Mouse (Mus musculus) embryonic facial prominence, embryonic 11.5 days (tissue): ENCODE results near the gene Gm17027. TPM values are rescaled to one million over a fixed set of nuclear protein-coding genes. Genes with fewer than 3 reads are reported as not detected.
"Not testable (repeated sequence)": the region's sequence is repeated elsewhere in the genome, so short reads cannot be mapped to it uniquely, and the experiment has no call there.

ENCODE experiments used
- ATAC-seq: fragments of 200-750 bp; cut with Nextera tagmentation; replicated peaks from 2 replicates; pipeline ENCODE4 v1.8.0; 2017; ENCODE audit warnings: low read depth; ENCODE audit not compliant: insufficient number of reproducible peaks, low FRiP score, low TSS enrichment
- DNase-seq: peaks from one replicate; pipeline ENCODE4 v3.0.0-alpha.2; 2015; ENCODE audit warnings: low spot score
- H3K27ac ChIP-seq: fragments of 300-500 bp; sonication (generic); replicated peaks from 2 replicates; pipeline ENCODE4 v1.5.1; 2014; ENCODE audit warnings: mild to moderate bottlenecking, low read depth, low read length, control low read depth
- H3K27me3 ChIP-seq: fragments of 300-500 bp; sonication (generic); 2 replicates; pipeline ENCODE4 v1.6.1; 2014; ENCODE audit warnings: mild to moderate bottlenecking, low read length, moderate library complexity, mixed read lengths; ENCODE audit not compliant: control insufficient read depth, insufficient read depth
- H3K36me3 ChIP-seq: fragments of 300-500 bp; sonication (generic); replicated peaks from 2 replicates; pipeline ENCODE4 v1.6.1; 2014; ENCODE audit warnings: low read depth, mild to moderate bottlenecking, low read length, moderate library complexity, mixed read lengths; ENCODE audit not compliant: control insufficient read depth, insufficient read depth
- H3K4me1 ChIP-seq: fragments of 300-500 bp; sonication (generic); 2 replicates; pipeline ENCODE4 v1.6.1; 2014; ENCODE audit warnings: low read length, mixed read lengths; ENCODE audit not compliant: control insufficient read depth, insufficient read depth
- H3K4me2 ChIP-seq: fragments of 300-500 bp; sonication (generic); 2 replicates; pipeline ENCODE4 v1.6.1; 2014; ENCODE audit warnings: low read depth, mild to moderate bottlenecking, control low read depth, low read length, moderate library complexity
- H3K4me3 ChIP-seq: fragments of 300-500 bp; sonication (generic); 2 replicates; pipeline ENCODE4 v1.5.1; 2014; ENCODE audit warnings: low read depth, low read length, control low read depth
- H3K9ac ChIP-seq: fragments of 300-500 bp; sonication (generic); replicated peaks from 2 replicates; pipeline ENCODE4 v1.6.1; 2014; ENCODE audit warnings: mild to moderate bottlenecking, control low read depth, low read length
- H3K9me3 ChIP-seq: fragments of 300-500 bp; sonication (generic); replicated peaks from 2 replicates; pipeline ENCODE4 v1.6.1; 2016; ENCODE audit warnings: mild to moderate bottlenecking, low read length, inconsistent platforms, mixed read lengths; ENCODE audit not compliant: control insufficient read depth
- WGBS: fragments of 180-500 bp; shearing (Covaris S2); extraction: QIAGEN DNeasy Blood & Tissue Kit; methylation state at CpG from one replicate; pipeline ENCODE4 v1.1.7; 2014; 5-methylcytosine and 5-hydroxymethylcytosine counted together
- polyA plus RNA-seq: library from polyadenylated mRNA; unstranded; fragments of >200 nt; fragmentation: Nextera tagmentation; extraction: Ambion mirVana; gene quantifications from 2 replicates; pipeline ENCODE4 v1.2.1, GENCODE M21; 2014

The Gm17027 gene
- polyA plus RNA-seq, result not detected in 2 replicates

- H3K4me2 ChIP-seq, H3K4me1 ChIP-seq, H3K27ac ChIP-seq, H3K9me3 ChIP-seq, H3K9ac ChIP-seq, H3K27me3 ChIP-seq, H3K36me3 ChIP-seq, H3K4me3 ChIP-seq, ATAC-seq, DNase-seq: not testable (repeated sequence)
- 70% methylated on average over 1 of the region's 2 CpGs for WGBS
These were observed at the start of gene Gm17027 for GRCm38 (mm10) chr14:42162522-42162921. Gene Gm17027, minus strand, starts transcription at chr14:42162622.

- H3K4me1 ChIP-seq, H3K9ac ChIP-seq, H3K36me3 ChIP-seq, ATAC-seq, H3K4me3 ChIP-seq, H3K27me3 ChIP-seq, DNase-seq, H3K4me2 ChIP-seq, H3K9me3 ChIP-seq, H3K27ac ChIP-seq: not testable (repeated sequence)
- no CpG with 5 or more reads among the region's 1 CpGs for WGBS
These were observed 28.3 kb upstream of the Gm17027 start, which contains the start of gene Gm3573 for GRCm38 (mm10) chr14:42190691-42191090. Gene Gm3573, minus strand, starts transcription at chr14:42190791.

- ATAC-seq, H3K4me3 ChIP-seq, H3K27me3 ChIP-seq, H3K4me2 ChIP-seq, H3K9me3 ChIP-seq, DNase-seq, H3K36me3 ChIP-seq, H3K27ac ChIP-seq, H3K9ac ChIP-seq, H3K4me1 ChIP-seq: not testable (repeated sequence)
- WGBS, result 82% methylated on average over 3 of the region's 3 CpGs
These were observed 21.5 kb upstream of the Gm17027 start for GRCm38 (mm10) chr14:42183936-42184335.

GRCm38 (mm10) chr14:42134571-42134970 is 27.9 kb downstream of the Gm17027 start:
- not testable (repeated sequence) for H3K27ac ChIP-seq, H3K4me3 ChIP-seq, H3K9ac ChIP-seq, ATAC-seq, H3K4me1 ChIP-seq, H3K36me3 ChIP-seq, H3K4me2 ChIP-seq, H3K27me3 ChIP-seq, H3K9me3 ChIP-seq, DNase-seq
- 80% methylated on average over 5 of the region's 8 CpGs for WGBS

- H3K9ac ChIP-seq, H3K27ac ChIP-seq, H3K27me3 ChIP-seq, H3K36me3 ChIP-seq, H3K4me3 ChIP-seq, H3K4me2 ChIP-seq, H3K9me3 ChIP-seq, ATAC-seq, H3K4me1 ChIP-seq, DNase-seq: not testable (repeated sequence)
- WGBS, result 61% methylated on average over 7 of the region's 14 CpGs
These were observed 28.6 kb downstream of the Gm17027 start for GRCm38 (mm10) chr14:42133806-42134205.

GRCm38 (mm10) chr14:42117269-42117668 is 45.2 kb downstream of the Gm17027 start, which contains the start of gene Gm7951:
Gene Gm7951, minus strand, starts transcription at chr14:42117369.
- H3K36me3 ChIP-seq, H3K9ac ChIP-seq, H3K27ac ChIP-seq, H3K4me1 ChIP-seq, DNase-seq, ATAC-seq, H3K27me3 ChIP-seq, H3K4me2 ChIP-seq, H3K4me3 ChIP-seq, H3K9me3 ChIP-seq: not testable (repeated sequence)
- WGBS, result no CpG with 5 or more reads among the region's 2 CpGs

Other genes with a start within 250 kb of the Gm17027 start
- gene 1700049E17Rik1, start 237.7 kb downstream of the Gm17027 start, polyA plus RNA-seq, result not detected in 2 replicates
- gene 1700024B05Rik, start 218.6 kb downstream of the Gm17027 start, polyA plus RNA-seq, result not detected in 2 replicates
- gene Gm6401, start 194.7 kb downstream of the Gm17027 start, polyA plus RNA-seq, result not detected in 2 replicates
- not detected in 2 replicates for gene Gm3543, start 179.3 kb downstream of the Gm17027 start, polyA plus RNA-seq
- not detected in 2 replicates for gene Gm7951, start 45.3 kb downstream of the Gm17027 start, polyA plus RNA-seq
- not detected in 2 replicates for gene Gm3573, start 28.2 kb upstream of the Gm17027 start, polyA plus RNA-seq
- not detected in 2 replicates for gene Gm17026, start 97.4 kb upstream of the Gm17027 start, polyA plus RNA-seq
- not detected in 2 replicates for gene Gm9611, start 134.7 kb upstream of the Gm17027 start, polyA plus RNA-seq
- gene Gm7995, start 147.6 kb upstream of the Gm17027 start, polyA plus RNA-seq, result not detected in 2 replicates